Mouse (Mus musculus) gastrocnemius, postnatal 36 days (tissue): ENCODE results near the gene Med12l. TPM values are rescaled to one million over a fixed set of nuclear protein-coding genes. Genes with fewer than 3 reads are reported as not detected.

ENCODE experiments used
- DNase-seq, 2 experiments: peaks; one replicate each; pipeline ENCODE4 v3.0.0; 2022
- intact Hi-C: fragments of 180-260 bp; cut with DNase I; formaldehyde crosslinking; loops from one replicate; pipeline ENCODE4 v1.15.1; 2025
- total RNA-seq, 2 experiments: library from RNA; stranded (reverse); gene quantifications; 2 replicates each; pipeline ENCODE4 v1.2.3; 2021

Med12l gene
- total RNA-seq, 2 experiments from 2014 or later, result 0.35 to 0.46 TPM

GRCm38 (mm10) chr3:59222303-59222702 is 216.7 kb downstream of the Med12l start:
- intact Hi-C loops, result no loop called here
- no peak for DNase-seq

DNA sequence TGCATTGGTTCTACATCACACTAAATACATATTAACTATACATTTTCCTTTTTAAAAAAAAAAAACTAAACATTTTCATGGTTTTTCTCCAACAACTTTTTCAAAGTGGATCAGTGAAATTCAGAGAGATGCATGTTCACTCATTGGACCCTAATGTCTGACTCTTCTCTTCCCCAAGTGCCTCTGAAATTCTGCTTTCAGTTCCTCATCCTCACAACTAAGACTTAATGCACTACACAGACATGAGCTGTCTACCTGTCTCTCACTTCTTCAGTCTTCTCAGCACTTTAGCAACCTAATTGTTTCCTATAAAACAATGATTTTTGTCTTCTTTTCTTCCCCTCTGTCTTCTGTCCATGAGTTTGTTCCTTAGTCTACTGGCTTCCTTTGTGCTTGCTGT is 219.8 kb downstream of the Med12l start:
- intact Hi-C loops, result no loop called here
- DNase-seq, result no peak

- DNase-seq, result no peak
- intact Hi-C loops, result no loop called here
Observed at GRCm38 (mm10) chr3:59227696-59228095, 222.1 kb downstream of the Med12l start.

- intact Hi-C loops, result no loop called here
- DNase-seq, result no peak
Observed at GRCm38 (mm10) chr3:59228730-59229551, 223.3 kb downstream of the Med12l start.

DNA sequence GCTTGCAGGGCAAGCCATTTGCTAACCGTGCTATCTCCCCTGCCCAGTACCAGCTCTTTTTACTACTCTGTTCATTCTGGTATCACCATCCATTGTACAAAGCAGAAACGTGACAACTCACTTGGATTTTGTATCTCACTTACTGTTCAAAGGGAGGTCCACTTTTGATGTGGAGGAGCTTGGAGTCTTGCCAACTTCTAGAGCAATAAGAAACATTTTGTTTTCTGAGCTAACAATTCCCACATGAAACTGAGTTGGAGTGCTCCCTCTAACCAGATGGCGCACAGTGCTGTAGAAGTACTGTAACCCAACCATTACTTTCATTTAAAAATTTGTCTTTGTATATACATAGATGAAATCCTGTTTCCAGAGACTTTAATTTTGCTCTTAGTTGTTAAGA is 225.3 kb downstream of the Med12l start:
- intact Hi-C loops, result no loop called here
- no peak for DNase-seq

GRCm38 (mm10) chr3:59234878-59235277 is 229.3 kb downstream of the Med12l start:
- intact Hi-C loops, result no loop called here
- DNase-seq, result no peak

GRCm38 (mm10) chr3:59243384-59243783 is 237.8 kb downstream of the Med12l start:
- intact Hi-C loops, result no loop called here
- DNase-seq, result no peak

DNA sequence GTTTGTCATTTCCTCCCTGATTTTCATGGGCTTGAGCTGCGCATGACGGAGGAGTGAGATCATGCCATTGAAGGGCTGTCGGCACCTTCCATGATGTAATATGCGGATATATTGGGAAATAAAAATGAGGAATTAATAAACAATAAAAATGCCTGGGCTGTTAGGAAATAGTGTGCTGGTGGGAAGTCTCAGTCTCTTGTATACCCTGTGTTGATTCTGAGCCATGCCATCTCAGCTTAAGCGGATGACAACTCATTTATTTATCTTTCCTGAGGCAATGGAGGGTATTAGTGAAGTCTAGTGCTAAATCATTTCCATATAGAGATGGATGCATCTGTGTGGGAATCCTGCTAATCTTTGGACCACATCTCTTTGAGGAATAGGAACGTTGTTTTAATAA is 242.4 kb downstream of the Med12l start:
- DNase-seq, result no peak
- intact Hi-C loops, result no loop called here

DNA sequence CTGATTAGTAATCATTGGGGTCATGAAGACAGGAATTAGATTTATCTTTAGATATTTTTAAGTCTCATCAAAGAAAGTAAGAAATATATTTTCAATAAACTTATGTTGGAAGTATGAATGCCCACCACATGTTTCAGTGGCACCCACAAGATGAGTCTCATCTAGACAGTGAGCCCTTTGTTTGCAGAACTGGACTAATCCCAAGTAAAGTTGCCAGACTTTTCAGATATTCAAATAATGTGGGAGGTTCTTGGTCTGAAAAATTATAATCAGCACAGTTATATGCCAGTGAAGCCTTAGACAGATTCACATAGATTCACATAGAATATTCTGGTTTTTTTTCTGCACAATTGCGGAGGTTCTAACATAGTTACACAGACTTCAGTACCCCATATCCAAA is 244.8 kb downstream of the Med12l start:
- DNase-seq, result no peak
- intact Hi-C loops, result no loop called here

DNA sequence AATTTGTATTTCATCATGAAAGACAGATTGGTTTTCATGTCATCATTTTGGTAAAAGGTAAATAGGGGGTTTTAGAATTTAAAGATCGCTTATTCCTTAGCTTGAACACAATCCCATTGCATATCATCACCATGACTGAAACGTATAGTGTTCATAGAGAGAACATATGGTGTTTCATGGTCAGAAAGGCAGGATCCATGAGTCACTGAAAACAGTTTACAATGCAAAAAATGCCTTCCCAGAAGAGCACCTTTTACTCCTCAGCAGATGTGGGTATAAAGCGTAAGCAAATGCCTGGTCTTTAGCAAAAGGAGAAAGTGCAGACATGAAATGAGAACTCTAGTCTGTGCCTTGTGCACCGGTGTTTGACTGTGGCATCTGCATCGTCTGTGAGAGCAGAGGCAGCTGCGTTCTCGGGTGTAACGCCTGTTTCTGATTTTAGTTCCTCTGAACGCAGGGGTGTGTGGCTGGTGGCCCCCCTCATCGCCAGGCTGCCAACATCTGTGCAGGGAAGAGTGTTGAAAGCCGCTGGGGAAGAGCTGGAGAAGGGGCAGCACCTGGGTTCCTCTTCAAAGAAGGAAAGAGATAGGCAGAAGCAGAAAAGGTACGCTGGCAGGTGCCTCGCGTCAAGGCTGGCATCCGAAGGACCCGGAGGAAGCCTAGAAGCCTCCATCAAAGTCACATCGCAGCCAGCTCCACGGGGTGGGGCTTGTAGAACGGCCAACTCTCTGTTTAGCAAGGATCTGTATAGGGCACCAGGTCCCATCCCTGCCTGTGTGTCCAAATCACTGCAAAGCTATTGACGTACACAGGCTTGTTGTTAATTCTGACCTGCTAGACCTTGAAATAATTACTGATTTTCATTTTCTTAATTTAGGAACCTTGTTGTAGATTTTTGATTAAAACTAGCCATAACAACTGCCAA is 252.4 kb downstream of the Med12l start:
- DNase-seq, result no peak
- intact Hi-C loops, result no loop called here

DNA sequence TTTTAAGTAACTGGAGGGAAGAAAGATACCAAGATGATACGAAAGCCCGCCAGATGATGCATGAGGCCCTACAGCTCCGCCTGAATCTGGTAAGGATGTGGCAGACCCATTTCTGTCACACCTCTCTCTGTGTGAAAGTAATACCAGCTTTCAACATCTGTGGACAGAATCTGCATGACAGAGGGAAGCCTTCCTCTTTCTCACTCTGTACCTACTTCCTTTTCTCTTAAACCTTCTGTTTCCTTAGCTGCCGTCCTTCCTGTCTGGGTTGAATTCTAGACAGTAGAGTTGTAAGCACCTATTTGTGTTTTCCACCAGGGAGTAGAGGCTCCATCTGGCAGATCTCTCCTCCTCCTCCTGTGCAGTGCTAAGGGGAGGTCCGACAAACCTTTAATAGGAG is 255.1 kb downstream of the Med12l start:
- intact Hi-C loops, result no loop called here
- no peak for DNase-seq

DNA sequence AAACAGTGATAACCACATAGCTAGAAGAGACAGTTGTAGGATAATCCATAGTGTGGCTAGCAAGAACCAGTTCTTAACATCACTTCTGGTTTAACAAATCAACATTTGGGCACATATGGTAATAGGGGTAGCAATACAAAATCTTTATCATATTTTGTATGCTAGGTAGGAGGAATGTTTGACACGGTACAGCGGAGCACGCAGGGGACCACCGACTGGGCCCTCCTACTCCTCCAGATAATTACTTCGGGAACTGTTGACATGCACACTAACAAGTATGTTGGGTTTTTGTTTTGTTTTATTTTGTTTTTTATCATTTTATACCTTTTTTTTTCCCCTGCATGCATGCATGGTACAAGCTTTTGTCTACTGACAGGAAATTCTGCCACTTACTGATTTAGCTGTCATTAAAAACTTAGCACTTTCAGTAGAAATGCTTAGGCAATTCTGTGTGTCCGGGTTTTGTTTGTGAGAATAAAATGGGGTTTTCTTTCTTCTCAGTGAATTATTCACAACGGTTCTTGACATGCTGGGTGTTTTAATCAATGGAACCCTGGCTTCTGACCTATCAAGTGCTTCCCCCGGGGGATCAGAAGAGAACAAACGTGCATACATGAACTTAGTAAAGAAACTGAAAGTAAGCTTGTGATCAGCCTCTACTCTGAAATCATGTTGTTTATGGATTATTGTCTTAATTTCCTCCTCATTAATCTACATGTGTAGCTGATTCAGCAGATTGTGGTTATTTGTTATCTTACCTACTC is 256.3 kb downstream of the Med12l start:
- DNase-seq, result no peak
- intact Hi-C loops, result no loop called here

- intact Hi-C loops, result no loop called here
- DNase-seq, result no peak
Observed at GRCm38 (mm10) chr3:59262704-59263103, 257.1 kb downstream of the Med12l start, which contains the start of gene P2ry12. TSS of gene P2ry12 (minus strand) at chr3:59262871.

DNA sequence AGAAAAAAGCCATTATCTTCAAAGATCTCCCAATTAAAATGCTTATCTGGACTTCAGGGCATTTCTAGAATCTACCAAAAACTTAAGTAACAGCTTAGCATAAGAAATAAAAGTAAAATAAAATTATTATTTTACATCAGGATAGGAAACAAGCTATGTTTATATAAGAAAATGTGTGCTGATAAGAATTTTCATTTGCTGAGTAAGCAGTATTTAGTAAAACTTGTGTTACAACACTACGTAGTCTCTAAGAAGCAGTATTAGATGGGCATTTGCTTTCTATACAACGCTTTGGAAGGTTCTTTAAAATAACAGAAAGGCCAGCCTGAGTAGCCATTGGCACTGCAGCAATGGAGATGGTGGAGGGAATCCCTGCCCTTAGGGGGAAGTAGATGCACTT is 257.8 kb downstream of the Med12l start:
- intact Hi-C loops, result no loop called here
- DNase-seq, result no peak

DNA sequence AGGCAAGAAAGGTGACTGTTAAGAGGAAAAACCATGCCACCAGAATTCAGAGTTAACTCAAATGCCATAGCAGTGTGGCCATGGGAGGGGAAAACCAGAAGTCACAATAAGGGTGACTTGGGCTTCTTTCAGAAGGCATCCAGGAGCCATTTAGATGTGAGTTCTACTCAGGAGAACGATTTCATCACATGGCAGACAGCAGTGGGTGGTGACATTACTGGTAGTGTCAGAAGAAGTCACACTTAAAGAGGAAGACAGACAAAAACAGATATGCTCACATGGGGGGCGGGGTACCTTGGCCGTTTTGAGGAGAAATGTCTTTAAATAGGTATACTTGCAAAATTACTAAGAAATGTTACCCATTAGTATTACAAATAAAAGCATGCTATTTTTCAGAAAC is 258.4 kb downstream of the Med12l start:
- intact Hi-C loops, result no loop called here
- no peak for DNase-seq

DNA sequence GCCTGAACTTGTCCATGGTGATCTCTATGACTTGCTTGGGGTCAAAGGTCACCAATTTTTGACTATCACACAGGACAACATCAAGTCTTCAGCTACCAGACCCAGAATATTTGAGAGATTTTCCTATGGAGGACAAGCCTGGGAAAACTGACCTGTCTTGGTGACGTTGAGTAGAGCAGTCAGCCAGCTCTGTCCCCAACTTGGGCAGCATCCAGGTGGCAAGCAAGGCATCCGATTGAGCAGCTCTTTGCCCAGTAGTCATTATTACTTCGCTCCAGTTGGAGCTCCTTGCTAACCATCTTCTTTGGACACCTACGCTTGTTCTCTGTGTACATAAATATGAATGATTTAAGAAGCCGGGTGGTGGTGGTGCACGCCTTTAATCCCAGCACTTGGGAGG is 265.2 kb downstream of the Med12l start:
- intact Hi-C loops, result no loop called here
- DNase-seq, result no peak

GRCm38 (mm10) chr3:59277502-59278253 is 272.1 kb downstream of the Med12l start:
- intact Hi-C loops, result no loop called here

GRCm38 (mm10) chr3:59278254-59278533 is 272.6 kb downstream of the Med12l start:
- intact Hi-C loops, result no loop called here
- DNase-seq, result no peak

More at GRCm38 (mm10) chr3:59277502-59278253, 272.1 kb downstream of the Med12l start:
- no peak for DNase-seq

DNA sequence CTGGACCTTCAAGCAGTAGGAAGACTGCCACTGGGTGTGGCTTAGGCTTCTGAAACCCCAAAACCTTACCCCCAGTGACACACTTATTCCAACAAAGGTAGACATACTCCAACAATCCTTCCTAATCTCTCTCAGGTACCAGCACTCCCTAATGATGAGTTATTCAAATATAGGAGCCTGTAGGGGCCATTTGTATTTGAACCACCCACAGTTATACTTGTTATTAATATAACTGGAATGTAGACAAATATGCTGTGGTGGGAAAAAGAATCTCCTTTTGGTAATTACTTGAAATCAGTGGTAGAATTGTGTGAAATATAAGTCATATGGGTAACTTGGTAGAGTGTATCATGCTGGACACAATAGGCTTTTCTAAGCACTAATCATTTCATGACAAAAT is 273.0 kb downstream of the Med12l start:
- DNase-seq, result no peak
- intact Hi-C loops, result no loop called here

DNA sequence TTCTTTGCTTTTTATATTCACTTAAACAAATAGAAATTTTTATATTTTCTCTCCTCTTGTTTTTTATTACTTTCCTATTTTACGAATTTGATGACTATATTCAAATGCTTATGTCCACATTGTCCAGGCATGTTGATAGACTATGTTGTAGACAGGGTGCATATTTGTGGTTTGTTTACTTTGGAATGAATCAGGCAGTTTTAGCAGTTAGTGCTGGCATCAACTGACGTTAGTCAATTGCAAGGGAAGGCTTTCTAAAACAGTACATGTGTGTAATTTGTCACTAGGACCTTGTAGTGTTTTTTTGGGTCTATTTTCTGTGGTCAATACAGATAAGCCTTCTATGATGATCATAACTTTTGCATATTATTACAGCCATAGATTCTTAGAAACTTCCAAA is 284.9 kb downstream of the Med12l start:
- no peak for DNase-seq
- intact Hi-C loops, result no loop called here
